Mouse (Mus musculus) erythroblast, embryonic 14.5 days (primary cell): ENCODE results near the gene Me3.

Experiments used
- GATA1 ChIP-seq: IDR thresholded peaks from 2 replicates; pipeline ENCODE4 v1.6.1; 2012; ENCODE audit warnings: low read length, inconsistent platforms, mixed read lengths
- TAL1 ChIP-seq: IDR thresholded peaks from 3 replicates; pipeline ENCODE4 v1.6.1; 2012; ENCODE audit warnings: low read length, inconsistent platforms, mixed read lengths

- TF ChIP-seq TAL1: no peak
- no peak for TF ChIP-seq GATA1
Observed at GRCm38 (mm10) chr7:89679139-89679538, 46.9 kb downstream of the Me3 start.
